Mouse (Mus musculus): ENCODE results near the gene Hunk.

Gene Hunk

GRCm38 (mm10) chr16:90394761-90395160 lies 8.9 kb downstream of the Hunk start:
- DNase-seq (ENCODE audit: low spot score), result no peak

DNA sequence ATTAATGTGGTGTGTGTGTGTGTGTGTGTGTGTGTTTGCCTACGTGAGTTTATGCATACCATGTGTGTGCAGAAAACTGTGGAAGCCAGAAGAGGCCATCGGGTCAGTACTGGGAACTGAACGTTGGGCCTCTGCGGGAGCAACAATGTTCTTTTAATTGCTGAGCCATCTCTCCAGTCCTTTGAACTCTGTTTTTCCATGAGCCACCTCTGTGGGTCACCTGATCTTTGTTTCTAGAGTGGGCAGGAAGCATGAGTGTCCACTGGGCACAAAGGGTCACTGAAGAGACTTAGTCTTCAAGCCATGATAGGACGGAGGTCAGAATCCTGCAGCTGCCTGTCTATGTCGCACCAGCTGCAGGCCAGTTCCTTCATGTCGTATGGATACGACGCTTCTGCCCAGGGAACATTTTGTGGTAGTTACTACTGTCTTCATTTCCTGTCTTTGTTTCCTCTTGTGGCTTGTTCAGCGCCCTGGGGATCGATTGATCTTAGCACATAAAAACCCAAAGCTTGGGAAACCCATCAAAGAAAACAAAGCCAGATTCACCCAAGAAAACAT lies 10.3 kb downstream of the Hunk start:
- no peak for DNase-seq (ENCODE audit: low spot score)

GRCm38 (mm10) chr16:90396882-90397281 lies 11.1 kb downstream of the Hunk start:
- DNase-seq (ENCODE audit: low spot score), result no peak

DNA sequence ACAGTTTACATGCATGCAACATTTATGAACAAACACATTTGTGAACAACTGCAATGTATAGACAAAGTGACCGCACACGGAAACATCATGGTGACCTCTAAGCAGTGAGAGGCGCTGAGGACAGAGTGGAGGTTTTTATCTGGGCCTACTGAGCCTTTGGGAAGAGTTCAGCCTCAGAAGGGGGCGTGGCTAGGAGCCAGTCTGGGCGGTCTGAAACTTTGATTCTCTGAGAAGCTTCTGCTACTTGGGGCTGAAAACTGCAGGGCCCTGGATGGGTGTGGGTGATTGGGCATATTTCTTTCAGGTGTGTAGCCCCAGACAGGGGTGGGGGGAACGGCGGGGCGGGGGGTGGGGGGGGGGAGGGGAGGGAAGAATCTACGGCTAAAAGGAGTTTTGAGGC lies 14.5 kb downstream of the Hunk start:
- DNase-seq (ENCODE audit: low spot score), result no peak

DNA sequence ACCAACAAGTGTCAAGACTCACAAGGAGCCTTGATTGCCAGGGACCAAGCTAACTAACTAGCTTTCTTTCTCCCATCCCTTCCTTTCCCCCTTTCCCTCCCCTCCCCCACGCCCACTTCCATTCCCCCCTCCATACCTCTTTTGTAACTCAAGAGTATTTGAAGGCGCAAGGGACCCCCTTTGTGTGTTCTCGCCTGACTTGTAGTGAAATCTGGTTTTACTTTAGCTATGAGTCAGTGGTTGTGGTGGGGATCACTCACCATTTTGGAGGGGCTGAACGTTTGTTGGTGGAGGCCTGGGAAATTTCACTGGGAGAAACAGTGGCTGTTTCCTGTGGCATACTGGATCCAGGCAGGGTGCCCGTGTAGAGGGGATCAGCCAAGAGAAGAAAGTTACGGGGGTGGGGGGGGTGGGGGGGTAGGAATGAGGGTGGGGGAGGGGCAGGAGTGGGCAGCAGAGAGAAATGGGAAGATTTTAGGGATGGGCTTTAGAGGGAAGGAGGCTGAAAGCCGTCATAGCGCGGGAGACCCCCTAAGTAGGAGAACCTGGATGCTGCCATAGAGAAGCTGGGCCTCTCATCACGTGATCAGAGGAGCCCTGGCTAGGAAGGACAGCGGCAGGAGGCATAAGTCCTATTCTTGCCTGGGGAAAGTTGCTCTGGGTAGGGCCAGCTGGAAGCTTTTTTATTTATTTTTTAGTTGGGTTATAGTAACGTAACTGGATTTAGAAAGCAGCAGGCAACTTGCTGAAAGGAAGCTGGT lies 15.3 kb downstream of the Hunk start:
- DNase-seq (ENCODE audit: low spot score), result no peak

- DNase-seq (ENCODE audit: low spot score), result no peak
Measured at GRCm38 (mm10) chr16:90402292-90402691, 16.5 kb downstream of the Hunk start.

- no peak for DNase-seq (ENCODE audit: low spot score)
Measured at GRCm38 (mm10) chr16:90405195-90405594, 19.4 kb downstream of the Hunk start.

GRCm38 (mm10) chr16:90405599-90405998 lies 19.8 kb downstream of the Hunk start:
- no peak for DNase-seq (ENCODE audit: low spot score)

DNA sequence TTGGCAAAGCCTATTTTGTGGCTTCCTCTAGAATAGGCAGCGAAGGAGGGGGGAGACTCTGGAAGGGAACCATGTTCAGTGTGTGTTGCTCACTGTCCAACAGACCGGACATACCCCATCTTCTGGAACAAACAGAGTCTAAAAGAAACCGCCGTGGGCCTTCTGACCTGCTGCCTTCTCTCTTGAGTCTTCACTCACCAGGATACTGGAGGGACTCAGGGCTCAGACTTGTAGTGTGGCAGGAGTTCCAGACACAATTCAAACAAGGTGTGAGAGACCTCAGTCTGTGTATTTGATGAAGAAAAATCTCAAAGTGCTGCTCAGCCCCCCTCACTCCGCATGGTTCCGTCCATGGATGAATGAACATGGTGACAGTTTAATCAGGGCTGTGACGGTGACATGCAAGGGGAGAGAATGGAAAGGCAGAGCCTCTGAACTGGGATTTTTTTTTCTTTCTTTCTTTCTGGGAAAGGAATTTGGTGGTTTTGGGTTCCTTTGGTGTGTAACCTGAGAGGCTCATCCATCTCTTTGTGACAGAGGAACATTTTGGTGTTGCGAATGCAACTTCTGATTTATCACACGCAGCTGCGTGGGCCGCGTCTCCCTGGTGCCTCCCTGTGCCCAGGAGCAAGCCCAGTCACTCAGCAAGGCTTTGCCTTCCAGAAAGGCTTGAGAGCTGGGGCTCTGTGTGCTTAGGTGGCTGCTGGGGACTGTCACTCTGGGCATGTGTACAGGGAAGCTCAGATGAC lies 21.9 kb downstream of the Hunk start:
- no peak for DNase-seq (ENCODE audit: low spot score)

GRCm38 (mm10) chr16:90412096-90413082 lies 26.6 kb downstream of the Hunk start:
- DNase-seq (ENCODE audit: low spot score), result no peak

- DNase-seq (ENCODE audit: low spot score), result no peak
Measured at GRCm38 (mm10) chr16:90416621-90417020, 30.8 kb downstream of the Hunk start.

- no peak for DNase-seq (ENCODE audit: low spot score)
Measured at GRCm38 (mm10) chr16:90418661-90419060, 32.8 kb downstream of the Hunk start.

- no peak for DNase-seq (ENCODE audit: low spot score)
Measured at GRCm38 (mm10) chr16:90421145-90421544, 35.3 kb downstream of the Hunk start.

DNA sequence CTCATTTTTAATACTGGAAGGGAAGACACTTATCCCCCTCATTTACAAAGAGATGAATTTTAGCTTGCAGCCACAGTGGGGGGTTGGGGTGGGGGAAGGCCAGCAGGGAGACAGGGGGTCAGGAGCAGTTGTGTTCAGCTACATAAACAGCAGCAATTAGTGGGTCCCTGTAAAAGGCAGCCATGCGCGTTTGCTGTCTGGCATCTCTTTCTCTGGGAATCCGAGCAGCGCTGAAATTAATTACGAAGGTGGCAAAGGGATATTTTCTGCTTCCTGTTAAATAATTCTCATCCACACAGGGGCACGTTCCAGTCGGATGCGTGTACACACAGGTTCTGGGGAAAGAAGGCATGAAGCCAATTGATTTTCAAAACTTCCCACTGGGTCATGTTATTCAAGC lies 35.7 kb downstream of the Hunk start:
- no peak for DNase-seq (ENCODE audit: low spot score)

GRCm38 (mm10) chr16:90422108-90422529 lies 36.3 kb downstream of the Hunk start:
- DNase-seq (ENCODE audit: low spot score), result no peak

GRCm38 (mm10) chr16:90423898-90424297 lies 38.1 kb downstream of the Hunk start:
- no peak for DNase-seq (ENCODE audit: low spot score)

GRCm38 (mm10) chr16:90424391-90424790 lies 38.6 kb downstream of the Hunk start:
- no peak for DNase-seq (ENCODE audit: low spot score)

GRCm38 (mm10) chr16:90426234-90426633 lies 40.4 kb downstream of the Hunk start:
- no peak for DNase-seq (ENCODE audit: low spot score)

DNA sequence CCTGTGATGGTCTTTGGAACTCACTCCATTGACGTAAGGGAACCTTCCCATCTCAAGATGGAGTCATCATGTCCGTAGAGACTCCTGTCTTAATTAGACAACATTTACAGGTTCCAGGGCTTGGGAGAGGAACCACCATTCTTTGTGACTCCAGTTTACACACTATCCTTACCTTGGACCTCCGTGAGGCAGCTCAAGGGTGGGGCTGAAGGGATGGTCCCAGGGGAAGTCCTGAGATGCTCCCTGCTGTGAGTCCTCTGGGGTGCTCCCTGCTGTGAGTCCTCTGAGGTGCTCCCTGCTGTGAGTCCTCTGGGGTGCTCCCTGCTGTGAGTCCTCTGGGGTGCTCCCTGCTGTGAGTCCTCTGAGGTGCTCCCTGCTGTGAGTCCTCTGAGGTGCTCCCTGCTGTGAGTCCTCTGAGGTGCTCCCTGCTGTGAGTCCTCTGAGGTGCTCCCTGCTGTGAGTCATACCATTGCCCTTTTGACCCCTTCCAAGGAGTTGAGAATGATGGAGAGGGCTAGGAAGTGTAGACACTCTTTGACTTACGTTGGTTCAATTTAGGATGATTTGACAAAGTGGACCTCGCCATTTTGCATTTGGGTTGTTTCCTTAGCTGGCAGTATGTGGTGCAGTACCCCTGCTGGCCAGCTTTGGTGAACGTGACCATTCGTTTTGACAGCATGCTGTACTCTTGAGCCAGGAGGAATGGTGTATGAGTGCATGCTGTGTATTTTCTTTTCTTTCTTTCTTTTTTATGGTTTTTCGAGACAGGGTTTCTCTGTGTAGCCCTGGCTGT lies 42.2 kb downstream of the Hunk start:
- no peak for DNase-seq (ENCODE audit: low spot score)

DNA sequence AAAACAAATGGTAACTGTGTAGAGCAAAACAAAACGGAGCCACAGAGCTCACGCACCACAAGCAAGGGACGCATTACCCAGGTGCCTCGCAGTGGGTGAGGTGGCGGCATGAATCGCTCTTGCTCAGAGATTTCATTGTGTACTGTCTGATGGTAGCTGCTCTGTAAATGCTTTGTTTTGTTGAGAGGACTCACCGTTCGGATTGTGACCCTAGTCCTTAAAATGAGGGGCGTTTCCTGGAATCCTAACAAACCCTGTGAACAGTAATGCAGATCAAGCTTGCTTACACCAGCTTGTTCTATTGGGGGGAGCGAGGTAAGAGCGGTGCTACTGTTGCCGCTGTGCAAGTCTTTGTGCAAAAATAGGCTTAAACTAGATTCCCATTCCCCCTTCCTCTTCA lies 47.7 kb downstream of the Hunk start:
- DNase-seq (ENCODE audit: low spot score), result no peak

DNA sequence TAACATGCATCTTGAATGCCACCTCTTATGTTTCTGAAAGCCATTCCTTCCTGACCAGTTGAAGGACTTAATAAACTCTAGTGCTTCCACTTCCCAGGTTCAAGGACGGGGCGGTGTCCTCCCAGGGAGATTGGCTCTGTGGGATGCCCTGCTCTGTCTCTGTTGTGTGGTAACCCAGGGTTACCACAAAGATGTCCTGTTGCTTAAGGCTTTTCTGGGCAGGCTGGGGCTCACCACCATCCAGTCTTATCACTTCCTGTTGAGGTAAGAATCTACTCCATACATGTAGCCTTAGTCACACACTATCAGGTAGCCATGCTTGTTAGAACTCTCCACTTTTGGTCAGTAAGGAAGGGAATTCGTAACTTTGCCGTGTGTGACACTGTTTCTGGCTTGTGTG lies 49.4 kb downstream of the Hunk start:
- DNase-seq (ENCODE audit: low spot score), result no peak
